ENCODE assay signal across 17 mouse cellular contexts in genomic region chr4:99348674-99349073, GRCm38 (mm10). TPM values are rescaled to one million over a fixed set of nuclear protein-coding genes. Genes with fewer than 3 reads are reported as not detected.
A peak's percentile ranks its signal among the peaks of the same experiment; 100 is the strongest.
DNase-seq lines count a peak whose midpoint lies in the region; ATAC-seq and TF ChIP-seq lines count a peak whose summit lies in the region.
"Had no signal": no experiment of that assay in that cellular context is flagged by ENCODE, and none has a peak within 500 bp of the region (broad histone marks: within the 10 kb centered on the region; RNA-seq: fewer than 3 reads in every experiment).

No protein-coding gene starts in this region.

- no peak overlapping the region for H3K27ac ChIP-seq in left cerebral cortex, adult 2 months
- H3K27ac ChIP-seq: embryonic facial prominence, embryonic 10.5 days; hindbrain, embryonic 15.5 days; limb, embryonic 13.5 days; neural tube, embryonic 12.5 days had no signal

- H3K4me3 ChIP-seq in left cerebral cortex, adult 2 months: no peak overlapping the region
- H3K4me3 ChIP-seq: embryonic facial prominence, embryonic 10.5 days; heart, embryonic 12.5 days; hindbrain, embryonic 15.5 days; limb, embryonic 13.5 days; megakaryocyte, embryonic 14.5 days; neural tube, embryonic 12.5 days had no signal

- peak; percentile 34 for TF ChIP-seq CTCF in left cerebral cortex, adult 2 months (IDR thresholded peaks at IDR 0.05)

- intact Hi-C loops in left cerebral cortex, adult 2 months (cut with DNase I): no loop called here
- intact Hi-C loops in left cerebral cortex, postnatal 4 days (cut with DNase I): no loop called here

- ATAC-seq in erythroblast, adult 5-6 weeks (replicated peaks; ENCODE audit: low FRiP score, poor library complexity, severe bottlenecking): no peak

- no peak for DNase-seq in left cerebral cortex, adult 2 months (ENCODE audit: extremely low spot score in 1 of 2, low spot score in 2 of 2)
- no peak for DNase-seq in left cerebral cortex, postnatal 4 days
- DNase-seq in thymus, postnatal 4 days: peak; percentile 30
- DNase-seq in thymus, adult 18-20 months: no peak
- DNase-seq in ZHBTc4 (ENCODE audit: low read depth, low spot score): peak; percentile 77
- DNase-seq in testis, postnatal 14 days (ENCODE audit: low spot score): peak; percentile 49
- no peak for DNase-seq in right cerebral cortex, adult 18-20 months
- DNase-seq: cerebellum, adult 11-12 months; right cerebral cortex, postnatal 25 days; thymus, postnatal 36 days had no signal

RNA-seq across cellular contexts. Expression of gene Gm12689, which starts 53.0 kb away (rescaled TPM):
- 1 to 10 TPM in 1 of 2 experiments, under 1 TPM in 1; 0.84 to 1.3 TPM for total RNA-seq in left cerebral cortex, adult 2 months (2021)
- total RNA-seq in left cerebral cortex, postnatal 4 days (2021): under 1 TPM; 0.26 to 0.66 TPM
- total RNA-seq in erythroblast, adult 5-6 weeks (2015; ENCODE audit: low replicate concordance): not detected in 2 replicates
- 2.1 TPM in 1 of 2 replicates, not detected in the other for total RNA-seq in erythroblast, adult 5-6 weeks (2017; ENCODE audit: low replicate concordance)

Comparison
In these comparisons a context has a peak if more than half of its experiments do, and no peak if none do; other contexts are left out.
1. DNase-seq: peak in thymus, postnatal 4 days (single experiment), ZHBTc4 (single experiment) and testis, postnatal 14 days (single experiment); none in left cerebral cortex, adult 2 months (0 of 2), left cerebral cortex, postnatal 4 days (single experiment), thymus, adult 18-20 months (0 of 2) and right cerebral cortex, adult 18-20 months (single experiment).